Mouse (Mus musculus): Measurements from ENCODE around the gene Fam241a. TPM values are rescaled to one million over a fixed set of nuclear protein-coding genes. Genes with fewer than 3 reads are reported as not detected.

Gene Fam241a
- polyA plus RNA-seq, 1 experiment from 2014 or later = 11.0 TPM

GRCm38 (mm10) chr3:127868046-127868758 is 27.9 kb downstream of the Fam241a start:
- H3K4me1 ChIP-seq (ENCODE audit: control insufficient read depth, insufficient read depth, low read length) = peaks cover 8% of the 10 kb centered on the region; the same call in 1 of the 2 replicates
- H3K4me3 ChIP-seq (ENCODE audit: low read depth, low read length) = no peak overlapping the region
- no peaks in the 10 kb centered on the region for H3K27me3 ChIP-seq (ENCODE audit: control insufficient read depth, insufficient read depth, low read length)
- no peaks in the 10 kb centered on the region for H3K9me3 ChIP-seq (replicated peaks; ENCODE audit: control insufficient read depth, low read length)
- H3K36me3 ChIP-seq (ENCODE audit: control insufficient read depth, insufficient read depth, low read length) = no peaks in the 10 kb centered on the region
- 87% methylated on average over 9 of the region's 9 CpGs for WGBS (ENCODE audit: insufficient replicate concordance)
- H3K27ac ChIP-seq (ENCODE audit: low read depth, low read length) = no peak overlapping the region
- ATAC-seq (replicated peaks; ENCODE audit: insufficient number of reproducible peaks, low FRiP score, low TSS enrichment) = no peak
- no peak overlapping the region for H3K9ac ChIP-seq (ENCODE audit: low read depth, low read length)
- no peak overlapping the region for H3K4me2 ChIP-seq

- H3K27ac ChIP-seq (ENCODE audit: low read depth, low read length) = no peak overlapping the region
- no peaks in the 10 kb centered on the region for H3K9me3 ChIP-seq (replicated peaks; ENCODE audit: control insufficient read depth, low read length)
- no peak for ATAC-seq (replicated peaks; ENCODE audit: insufficient number of reproducible peaks, low FRiP score, low TSS enrichment)
- H3K4me1 ChIP-seq (ENCODE audit: control insufficient read depth, insufficient read depth, low read length) = peaks cover 8% of the 10 kb centered on the region; the same call in 1 of the 2 replicates
- H3K36me3 ChIP-seq (ENCODE audit: control insufficient read depth, insufficient read depth, low read length) = no peaks in the 10 kb centered on the region
- no peak overlapping the region for H3K4me3 ChIP-seq (ENCODE audit: low read depth, low read length)
- WGBS (ENCODE audit: insufficient replicate concordance) = 21% methylated on average over 2 of the region's 2 CpGs
- H3K4me2 ChIP-seq = no peak overlapping the region
- no peak overlapping the region for H3K9ac ChIP-seq (ENCODE audit: low read depth, low read length)
- H3K27me3 ChIP-seq (ENCODE audit: control insufficient read depth, insufficient read depth, low read length) = no peaks in the 10 kb centered on the region
Observed at GRCm38 (mm10) chr3:127864242-127864641, 31.9 kb downstream of the Fam241a start.

- no peak for ATAC-seq (replicated peaks; ENCODE audit: insufficient number of reproducible peaks, low FRiP score, low TSS enrichment)
- no peak overlapping the region for H3K9ac ChIP-seq (ENCODE audit: low read depth, low read length)
- no peaks in the 10 kb centered on the region for H3K9me3 ChIP-seq (replicated peaks; ENCODE audit: control insufficient read depth, low read length)
- peaks cover 8% of the 10 kb centered on the region; the same call in 1 of the 2 replicates for H3K4me1 ChIP-seq (ENCODE audit: control insufficient read depth, insufficient read depth, low read length)
- no peaks in the 10 kb centered on the region for H3K36me3 ChIP-seq (ENCODE audit: control insufficient read depth, insufficient read depth, low read length)
- no peak overlapping the region for H3K4me3 ChIP-seq (ENCODE audit: low read depth, low read length)
- no peak overlapping the region for H3K4me2 ChIP-seq
- no peak overlapping the region for H3K27ac ChIP-seq (ENCODE audit: low read depth, low read length)
- no peaks in the 10 kb centered on the region for H3K27me3 ChIP-seq (ENCODE audit: control insufficient read depth, insufficient read depth, low read length)
- WGBS (ENCODE audit: insufficient replicate concordance) = 67% methylated on average over 3 of the region's 3 CpGs
Observed at GRCm38 (mm10) chr3:127863571-127863970, 32.6 kb downstream of the Fam241a start.

- H3K27me3 ChIP-seq (ENCODE audit: control insufficient read depth, insufficient read depth, low read length) = no peaks in the 10 kb centered on the region
- H3K27ac ChIP-seq (ENCODE audit: low read depth, low read length) = no peak overlapping the region
- no peak overlapping the region for H3K4me3 ChIP-seq (ENCODE audit: low read depth, low read length)
- H3K4me2 ChIP-seq = no peak overlapping the region
- peaks cover 8% of the 10 kb centered on the region; the same call in 1 of the 2 replicates for H3K4me1 ChIP-seq (ENCODE audit: control insufficient read depth, insufficient read depth, low read length)
- no peaks in the 10 kb centered on the region for H3K36me3 ChIP-seq (ENCODE audit: control insufficient read depth, insufficient read depth, low read length)
- H3K9ac ChIP-seq (ENCODE audit: low read depth, low read length) = no peak overlapping the region
- no peaks in the 10 kb centered on the region for H3K9me3 ChIP-seq (replicated peaks; ENCODE audit: control insufficient read depth, low read length)
- 81% methylated on average over 4 of the region's 4 CpGs for WGBS (ENCODE audit: insufficient replicate concordance)
- ATAC-seq (replicated peaks; ENCODE audit: insufficient number of reproducible peaks, low FRiP score, low TSS enrichment) = no peak
Observed at GRCm38 (mm10) chr3:127862479-127862878, 33.6 kb downstream of the Fam241a start.

GRCm38 (mm10) chr3:127861340-127861739 is 34.8 kb downstream of the Fam241a start:
- Histone ChIP-seq H3K4me1 (ENCODE audit: control insufficient read depth, insufficient read depth, low read length) (peaks cover 8% of the 10 kb centered on the region; the same call in 1 of the 2 replicates), H3K9me3 (replicated peaks; ENCODE audit: control insufficient read depth, low read length) (no peaks in the 10 kb centered on the region), H3K27ac (ENCODE audit: low read depth, low read length) (no peak overlapping the region), H3K9ac (ENCODE audit: low read depth, low read length) (no peak overlapping the region), H3K36me3 (ENCODE audit: control insufficient read depth, insufficient read depth, low read length) (no peaks in the 10 kb centered on the region), H3K4me3 (ENCODE audit: low read depth, low read length) (no peak overlapping the region), H3K4me2 (no peak overlapping the region), H3K27me3 (ENCODE audit: control insufficient read depth, insufficient read depth, low read length) (no peaks in the 10 kb centered on the region)
- no peak for ATAC-seq (replicated peaks; ENCODE audit: insufficient number of reproducible peaks, low FRiP score, low TSS enrichment)
- WGBS (ENCODE audit: insufficient replicate concordance) = 90% methylated on average over 11 of the region's 11 CpGs

- H3K27ac ChIP-seq (ENCODE audit: low read depth, low read length) = no peak overlapping the region
- H3K4me2 ChIP-seq = peak overlapping the region; percentile 17; the same call in 1 of the 2 replicates
- H3K9me3 ChIP-seq (replicated peaks; ENCODE audit: control insufficient read depth, low read length) = no peaks in the 10 kb centered on the region
- 23% methylated on average over 15 of the region's 15 CpGs for WGBS (ENCODE audit: insufficient replicate concordance)
- no peak overlapping the region for H3K4me3 ChIP-seq (ENCODE audit: low read depth, low read length)
- no peaks in the 10 kb centered on the region for H3K36me3 ChIP-seq (ENCODE audit: control insufficient read depth, insufficient read depth, low read length)
- H3K4me1 ChIP-seq (ENCODE audit: control insufficient read depth, insufficient read depth, low read length) = no peaks in the 10 kb centered on the region; the same call in 1 of the 2 replicates
- no peak overlapping the region for H3K9ac ChIP-seq (ENCODE audit: low read depth, low read length)
- H3K27me3 ChIP-seq (ENCODE audit: control insufficient read depth, insufficient read depth, low read length) = peaks cover 12% of the 10 kb centered on the region
- ATAC-seq (replicated peaks; ENCODE audit: insufficient number of reproducible peaks, low FRiP score, low TSS enrichment) = no peak
Observed at GRCm38 (mm10) chr3:127853431-127854206, 42.5 kb downstream of the Fam241a start.

GRCm38 (mm10) chr3:127852722-127853121 is 43.4 kb downstream of the Fam241a start:
- 76% methylated on average over 9 of the region's 9 CpGs for WGBS (ENCODE audit: insufficient replicate concordance)
- no peak overlapping the region for H3K4me2 ChIP-seq
- no peak for ATAC-seq (replicated peaks; ENCODE audit: insufficient number of reproducible peaks, low FRiP score, low TSS enrichment)
- no peak overlapping the region for H3K4me3 ChIP-seq (ENCODE audit: low read depth, low read length)
- no peak overlapping the region for H3K9ac ChIP-seq (ENCODE audit: low read depth, low read length)
- H3K9me3 ChIP-seq (replicated peaks; ENCODE audit: control insufficient read depth, low read length) = no peaks in the 10 kb centered on the region
- peaks cover 12% of the 10 kb centered on the region for H3K27me3 ChIP-seq (ENCODE audit: control insufficient read depth, insufficient read depth, low read length)
- no peaks in the 10 kb centered on the region; the same call in 1 of the 2 replicates for H3K4me1 ChIP-seq (ENCODE audit: control insufficient read depth, insufficient read depth, low read length)
- H3K27ac ChIP-seq (ENCODE audit: low read depth, low read length) = no peak overlapping the region
- H3K36me3 ChIP-seq (ENCODE audit: control insufficient read depth, insufficient read depth, low read length) = no peaks in the 10 kb centered on the region

GRCm38 (mm10) chr3:127850776-127851646 is 45.1 kb downstream of the Fam241a start:
- H3K9ac ChIP-seq (ENCODE audit: low read depth, low read length) = no peak overlapping the region
- H3K36me3 ChIP-seq (ENCODE audit: control insufficient read depth, insufficient read depth, low read length) = no peaks in the 10 kb centered on the region
- H3K9me3 ChIP-seq (replicated peaks; ENCODE audit: control insufficient read depth, low read length) = no peaks in the 10 kb centered on the region; the same call in 1 of the 2 replicates
- H3K4me2 ChIP-seq = no peak overlapping the region
- no peak overlapping the region for H3K4me3 ChIP-seq (ENCODE audit: low read depth, low read length)
- no peak for ATAC-seq (replicated peaks; ENCODE audit: insufficient number of reproducible peaks, low FRiP score, low TSS enrichment)
- no peak overlapping the region for H3K27ac ChIP-seq (ENCODE audit: low read depth, low read length)
- WGBS (ENCODE audit: insufficient replicate concordance) = 57% methylated on average over 9 of the region's 9 CpGs
- no peaks in the 10 kb centered on the region; the same call in 1 of the 2 replicates for H3K4me1 ChIP-seq (ENCODE audit: control insufficient read depth, insufficient read depth, low read length)
- H3K27me3 ChIP-seq (ENCODE audit: control insufficient read depth, insufficient read depth, low read length) = peaks cover 12% of the 10 kb centered on the region
